Mouse (Mus musculus): ENCODE data around the gene Oas1f. TPM values are rescaled to one million over a fixed set of nuclear protein-coding genes. Genes with fewer than 3 reads are reported as not detected.

The Oas1f gene
- polyA plus RNA-seq, 1 experiment = not detected

DNA sequence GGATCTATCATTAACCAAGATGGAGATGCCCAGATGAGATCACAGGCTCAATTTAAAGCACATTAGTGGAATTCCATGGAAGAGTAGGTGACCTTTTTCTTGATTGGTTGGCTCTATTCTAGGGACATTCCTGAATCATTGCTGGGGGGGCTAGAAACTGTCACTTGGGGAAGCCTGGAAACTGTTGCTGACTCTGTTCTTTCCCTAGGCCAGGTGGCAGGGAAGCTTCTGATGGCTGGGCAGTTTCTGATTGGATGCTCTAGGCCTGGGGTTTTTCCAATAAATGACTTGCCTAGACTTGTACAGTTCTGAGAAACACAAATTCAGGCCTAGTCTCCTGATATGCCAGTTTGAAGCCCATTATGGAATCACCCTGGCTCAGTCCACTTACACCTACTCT lies 28.2 kb upstream of the Oas1f start:
- TF ChIP-seq CTCF (IDR thresholded peaks at IDR 0.05; ENCODE audit: insufficient read depth, low read depth, low read length) (no peak), POLR2A (IDR thresholded peaks at IDR 0.05; ENCODE audit: insufficient read depth, low read depth, low read length) (no peak)
- Histone ChIP-seq H3K4me1 (ENCODE audit: control insufficient read depth, insufficient read depth, low read length) (no peaks in the 10 kb centered on the region), H3K4me3 (ENCODE audit: insufficient read depth, low read depth, low read length) (no peak overlapping the region), H3K27ac (ENCODE audit: insufficient read depth, low read depth, low read length) (no peak overlapping the region)

DNA sequence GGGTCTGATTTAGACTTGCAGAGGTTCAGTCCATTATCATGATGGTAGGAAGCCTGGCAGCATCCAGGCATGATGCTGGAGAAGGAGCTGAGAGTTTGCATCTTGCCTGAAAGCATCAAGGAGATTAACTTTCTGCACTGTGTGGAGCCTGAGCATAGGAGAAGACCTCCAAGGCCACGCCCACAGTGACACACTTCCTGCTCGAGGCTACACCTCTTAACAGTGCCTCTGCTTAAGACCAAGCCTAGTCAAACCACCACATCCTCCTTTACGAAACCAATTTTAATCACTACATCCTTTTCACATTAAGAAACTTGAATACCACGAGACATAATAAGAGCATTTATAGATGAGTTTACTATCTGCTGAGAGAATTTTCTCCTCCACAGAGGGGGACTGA lies 16.1 kb upstream of the Oas1f start:
- Histone ChIP-seq H3K4me1 (ENCODE audit: control insufficient read depth, insufficient read depth, low read length) (no peaks in the 10 kb centered on the region), H3K27ac (ENCODE audit: insufficient read depth, low read depth, low read length) (no peak overlapping the region), H3K4me3 (ENCODE audit: insufficient read depth, low read depth, low read length) (no peak overlapping the region)
- WGBS = 81% methylated on average over 4 of the region's 4 CpGs
- TF ChIP-seq POLR2A (IDR thresholded peaks at IDR 0.05; ENCODE audit: insufficient read depth, low read depth, low read length) (no peak), CTCF (IDR thresholded peaks at IDR 0.05; ENCODE audit: insufficient read depth, low read depth, low read length) (no peak)

DNA sequence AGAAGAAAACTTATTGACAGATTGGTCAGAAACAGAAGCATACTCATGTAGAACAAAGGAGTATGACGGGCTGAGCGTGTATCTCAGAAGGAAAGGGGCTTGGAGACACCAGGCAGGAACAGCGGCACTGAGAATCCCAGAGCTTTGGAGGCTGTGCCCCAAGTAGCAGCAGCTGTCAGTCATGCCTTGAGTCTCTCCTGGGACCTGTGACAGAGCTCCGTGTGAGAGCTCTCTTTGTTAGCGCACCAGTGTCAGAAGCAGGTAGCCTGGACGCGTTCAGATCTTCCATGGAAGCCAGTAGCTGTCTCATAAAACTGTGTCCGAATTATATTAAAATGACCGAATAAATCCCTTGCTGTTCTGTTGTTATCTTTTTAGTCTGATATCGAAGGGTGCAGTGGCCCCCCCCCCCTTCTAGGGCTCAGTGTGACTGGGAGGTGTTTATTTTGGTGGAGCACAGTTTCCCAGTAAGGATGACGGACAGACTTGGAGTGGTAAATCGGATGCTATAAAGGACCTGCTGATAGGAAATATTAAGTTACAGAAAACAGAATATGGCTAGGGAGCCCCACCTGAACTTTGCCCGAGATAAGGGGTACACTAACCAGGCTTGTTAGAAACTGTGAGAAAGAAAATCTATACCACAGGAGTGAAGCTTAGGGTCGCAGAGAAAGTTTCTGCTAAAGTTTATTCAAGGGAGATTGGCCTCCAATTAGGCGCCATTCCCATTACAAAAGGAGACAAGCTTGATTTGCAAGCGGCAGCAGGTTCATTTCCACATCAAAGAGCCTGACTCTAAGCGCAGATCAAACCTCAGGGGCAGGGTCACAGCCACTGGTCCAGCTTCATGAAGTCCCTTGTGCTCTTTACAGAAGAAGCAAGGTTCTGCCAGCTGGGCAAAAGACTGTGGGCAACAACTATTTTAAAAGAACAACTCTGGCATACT lies 13.6 kb upstream of the Oas1f start:
- no peak overlapping the region for H3K27ac ChIP-seq (ENCODE audit: insufficient read depth, low read depth, low read length)
- H3K4me3 ChIP-seq (ENCODE audit: insufficient read depth, low read depth, low read length) = no peak overlapping the region
- H3K4me1 ChIP-seq (ENCODE audit: control insufficient read depth, insufficient read depth, low read length) = no peaks in the 10 kb centered on the region
- 28% methylated on average over 17 of the region's 17 CpGs for WGBS
- no peak for TF ChIP-seq CTCF (IDR thresholded peaks at IDR 0.05; ENCODE audit: insufficient read depth, low read depth, low read length)
- TF ChIP-seq POLR2A (IDR thresholded peaks at IDR 0.05; ENCODE audit: insufficient read depth, low read depth, low read length) = no peak

DNA sequence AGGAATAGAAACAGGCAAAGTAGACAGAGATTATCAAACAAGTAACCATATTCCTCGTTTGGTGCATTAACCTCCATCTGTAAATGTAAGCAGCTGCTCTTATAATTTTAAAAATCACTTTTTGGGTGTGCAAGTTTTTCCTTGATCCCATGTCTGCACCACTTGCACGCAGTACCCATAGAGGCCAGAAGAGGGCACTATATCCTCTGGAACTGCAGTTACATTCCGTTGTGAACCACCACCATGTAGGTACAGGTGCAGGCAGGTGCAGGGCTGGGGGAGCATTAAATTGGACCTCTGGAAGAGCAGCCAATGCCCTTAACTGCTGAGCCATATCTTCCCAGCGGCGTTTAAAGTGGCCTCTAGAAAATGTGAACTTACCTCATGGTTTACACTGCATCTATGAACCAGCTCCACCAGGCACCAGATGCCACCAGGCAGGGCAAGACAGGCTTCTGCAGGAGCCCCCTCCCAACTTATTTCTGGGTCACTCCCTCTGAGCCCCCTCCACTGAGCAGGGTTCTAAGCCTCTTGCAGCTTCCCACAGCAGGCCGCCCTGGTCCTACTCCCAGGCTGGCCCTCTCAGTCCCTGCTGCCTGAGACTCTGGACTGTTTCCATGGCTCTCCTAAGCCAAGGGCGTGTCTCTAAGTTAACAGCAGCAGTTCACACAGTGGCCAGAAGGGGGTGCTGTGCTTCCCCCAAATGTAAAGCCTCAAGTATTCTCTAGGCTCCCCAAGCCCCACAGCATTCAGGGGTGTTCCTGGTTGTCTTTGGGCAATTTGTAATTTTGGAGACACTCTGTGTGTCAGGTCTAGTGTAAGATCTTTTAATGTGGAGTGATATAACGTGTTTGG lies 10.2 kb upstream of the Oas1f start:
- 15% methylated on average over 8 of the region's 8 CpGs for WGBS
- Histone ChIP-seq H3K4me3 (ENCODE audit: insufficient read depth, low read depth, low read length) (no peak overlapping the region), H3K27ac (ENCODE audit: insufficient read depth, low read depth, low read length) (no peak overlapping the region), H3K4me1 (ENCODE audit: control insufficient read depth, insufficient read depth, low read length) (no peaks in the 10 kb centered on the region)
- TF ChIP-seq POLR2A (IDR thresholded peaks at IDR 0.05; ENCODE audit: insufficient read depth, low read depth, low read length) (no peak), CTCF (IDR thresholded peaks at IDR 0.05; ENCODE audit: insufficient read depth, low read depth, low read length) (0 out of 2 replicates have a peak, but pooled peaks have one; percentile 13)

DNA sequence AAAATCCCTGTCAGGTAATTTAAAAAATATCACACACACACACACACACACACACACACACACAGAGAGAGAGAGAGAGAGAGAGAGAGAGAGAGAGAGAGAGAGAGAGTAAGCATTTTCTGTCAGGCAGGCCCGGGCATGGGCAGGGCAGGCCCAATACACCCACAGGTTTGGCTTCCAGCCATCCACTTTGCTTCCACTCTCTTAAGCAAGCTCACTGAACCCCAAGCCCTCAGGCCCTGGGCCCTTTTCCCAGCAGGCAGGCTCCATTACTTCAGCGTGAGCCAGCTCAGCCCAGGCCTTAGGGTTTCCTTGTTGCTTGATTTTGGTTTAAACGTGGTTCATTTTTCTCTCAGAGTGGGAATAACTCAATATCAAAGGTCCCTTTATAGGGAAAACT lies 2.5 kb upstream of the Oas1f start:
- 61% methylated on average over 3 of the region's 3 CpGs for WGBS
- no peaks in the 10 kb centered on the region for H3K4me1 ChIP-seq (ENCODE audit: control insufficient read depth, insufficient read depth, low read length)
- no peak for TF ChIP-seq CTCF (IDR thresholded peaks at IDR 0.05; ENCODE audit: insufficient read depth, low read depth, low read length)
- no peak for TF ChIP-seq POLR2A (IDR thresholded peaks at IDR 0.05; ENCODE audit: insufficient read depth, low read depth, low read length)
- no peak overlapping the region for H3K4me3 ChIP-seq (ENCODE audit: insufficient read depth, low read depth, low read length)
- H3K27ac ChIP-seq (ENCODE audit: insufficient read depth, low read depth, low read length) = no peak overlapping the region

DNA sequence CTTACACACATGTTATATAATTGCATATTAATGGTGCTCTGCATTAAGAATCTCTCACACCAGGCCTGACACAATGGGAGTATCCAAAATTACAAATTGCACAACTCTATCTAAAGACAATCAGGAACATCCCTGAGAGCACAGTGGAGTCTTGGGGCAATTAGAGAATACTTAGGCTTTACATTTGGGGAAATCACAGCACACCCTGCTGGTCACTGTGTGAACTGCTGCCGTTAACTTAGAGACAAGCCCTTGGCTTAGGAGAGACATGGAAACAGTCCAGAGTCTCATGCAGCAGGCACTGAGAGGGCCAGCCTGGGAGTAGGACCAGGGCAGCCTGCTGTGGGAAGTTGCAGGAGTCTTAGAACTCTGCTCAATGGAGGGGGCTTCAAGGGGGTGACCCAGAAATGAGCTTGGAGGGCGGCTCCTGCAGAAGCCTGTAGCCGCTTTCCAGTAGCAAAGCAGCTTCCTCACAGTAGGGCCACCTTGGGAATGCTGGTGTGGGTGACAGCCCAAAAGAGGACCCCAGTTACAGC lies 2.5 kb downstream of the Oas1f start:
- no peaks in the 10 kb centered on the region for H3K4me1 ChIP-seq (ENCODE audit: control insufficient read depth, insufficient read depth, low read length)
- no peak overlapping the region for H3K4me3 ChIP-seq (ENCODE audit: insufficient read depth, low read depth, low read length)
- 57% methylated on average over 3 of the region's 3 CpGs for WGBS
- no peak overlapping the region for H3K27ac ChIP-seq (ENCODE audit: insufficient read depth, low read depth, low read length)
- TF ChIP-seq POLR2A (IDR thresholded peaks at IDR 0.05; ENCODE audit: insufficient read depth, low read depth, low read length) = no peak
- TF ChIP-seq CTCF (IDR thresholded peaks at IDR 0.05; ENCODE audit: insufficient read depth, low read depth, low read length) = no peak

DNA sequence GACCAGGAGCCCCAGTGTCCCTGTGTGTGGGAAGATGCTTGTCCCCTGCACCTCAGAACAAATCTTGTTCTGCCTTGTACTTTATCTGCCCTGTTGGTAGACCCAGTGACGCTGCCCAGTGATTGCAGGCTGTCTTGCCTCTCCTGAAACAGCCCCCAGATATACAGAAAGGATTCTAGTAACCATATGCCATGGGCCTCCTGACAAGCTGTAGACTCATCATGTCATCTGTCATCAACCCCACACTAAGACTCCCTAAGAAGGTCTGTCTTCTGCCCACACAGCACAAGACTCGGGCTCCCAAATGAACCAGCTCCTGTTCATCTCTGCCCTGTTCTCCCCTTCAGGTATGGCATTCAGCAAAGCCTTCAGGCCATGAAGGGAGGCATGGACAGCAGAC lies 12.1 kb downstream of the Oas1f start:
- WGBS = 88% methylated on average over 2 of the region's 2 CpGs
- H3K27ac ChIP-seq (ENCODE audit: insufficient read depth, low read depth, low read length) = no peak overlapping the region
- no peaks in the 10 kb centered on the region for H3K4me1 ChIP-seq (ENCODE audit: control insufficient read depth, insufficient read depth, low read length)
- no peak for TF ChIP-seq POLR2A (IDR thresholded peaks at IDR 0.05; ENCODE audit: insufficient read depth, low read depth, low read length)
- no peak for TF ChIP-seq CTCF (IDR thresholded peaks at IDR 0.05; ENCODE audit: insufficient read depth, low read depth, low read length)
- H3K4me3 ChIP-seq (ENCODE audit: insufficient read depth, low read depth, low read length) = no peak overlapping the region

DNA sequence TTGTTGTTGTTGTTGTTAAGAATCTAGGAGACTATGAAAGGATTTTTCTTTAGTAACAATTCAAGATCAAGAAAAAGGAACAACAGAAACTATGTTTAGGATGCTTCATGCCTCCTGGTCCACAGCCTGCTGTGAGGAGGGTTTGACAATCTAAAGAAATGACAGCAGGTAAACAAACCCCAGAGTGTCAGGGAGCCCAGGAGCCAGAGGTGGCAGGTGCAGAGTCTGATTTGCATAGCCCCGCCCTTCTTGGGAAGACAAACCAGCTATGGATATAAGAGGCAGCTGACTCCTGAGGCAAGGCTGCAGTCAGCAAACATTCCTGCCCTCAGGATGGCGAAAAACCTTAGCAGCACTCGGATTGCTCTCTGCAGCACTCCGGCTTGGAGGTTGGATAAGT lies 14.0 kb downstream of the Oas1f start, which contains the start of gene Oas1h:
Gene Oas1h (plus strand): TSS at position 301 of the 400 bp plus-strand sequence.
- TF ChIP-seq POLR2A (IDR thresholded peaks at IDR 0.05; ENCODE audit: insufficient read depth, low read depth, low read length) = no peak
- TF ChIP-seq CTCF (IDR thresholded peaks at IDR 0.05; ENCODE audit: insufficient read depth, low read depth, low read length) = no peak
- no peak within 1 kb of the TSS for H3K4me3 ChIP-seq (ENCODE audit: insufficient read depth, low read depth, low read length)
- H3K4me1 ChIP-seq (ENCODE audit: control insufficient read depth, insufficient read depth, low read length) = no peaks in the 10 kb centered on the region
- H3K27ac ChIP-seq (ENCODE audit: insufficient read depth, low read depth, low read length) = no peak within 1 kb of the TSS
- 48% methylated on average over 4 of the region's 4 CpGs for WGBS
